Comparison of ENCODE assay signal across 27 mouse cellular contexts in genomic region chr13:23258546-23259048, GRCm38 (mm10). TPM values are rescaled to one million over a fixed set of nuclear protein-coding genes. Genes with fewer than 3 reads are reported as not detected.
A peak's percentile ranks its signal among the peaks of the same experiment; 100 is the strongest.
DNase-seq lines count a peak whose midpoint lies in the region; ATAC-seq and TF ChIP-seq lines count a peak whose summit lies in the region.
"Had no signal": no experiment of that assay in that cellular context is flagged by ENCODE, and none has a peak within 500 bp of the region (broad histone marks: within the 10 kb centered on the region; RNA-seq: fewer than 3 reads in every experiment).

No protein-coding gene starts in this region.

- H3K36me3 ChIP-seq in myocyte (ENCODE audit: control insufficient read depth, insufficient read depth): no peaks in the 10 kb centered on the region
- H3K36me3 ChIP-seq: embryonic facial prominence, embryonic 12.5 days; embryonic facial prominence, embryonic 15.5 days; hindbrain, embryonic 12.5 days; hindbrain, embryonic 15.5 days had no signal

- H3K27me3 ChIP-seq in myocyte (ENCODE audit: control insufficient read depth, insufficient read depth, insufficient read length): no peaks in the 10 kb centered on the region
- H3K27me3 ChIP-seq: embryonic facial prominence, embryonic 12.5 days; embryonic facial prominence, embryonic 15.5 days; hindbrain, embryonic 12.5 days; hindbrain, embryonic 15.5 days had no signal

- no peak overlapping the region for H3ac ChIP-seq in myocyte (ENCODE audit: control insufficient read depth, insufficient read length)

- peak; percentile 10 to 15 for DNase-seq in frontal cortex, postnatal 36 days (ENCODE audit: low spot score in 2 of 2)
- DNase-seq in frontal cortex, postnatal 25 days (ENCODE audit: low spot score in 2 of 2): no peak
- peak; percentile 21 for DNase-seq in right cerebral cortex, adult 18-20 months
- DNase-seq in right cerebral cortex, postnatal 10 days (ENCODE audit: low spot score in 2 of 2): no peak
- DNase-seq: adrenal gland, adult 8-10 months; adrenal gland, postnatal 25 days; cerebellum, adult 2 months; cerebellum, adult 9-11 months; cerebellum, postnatal 25 days; forebrain, postnatal 0 days; gastrocnemius, adult 2 months; gastrocnemius, postnatal 14 days; heart, adult 11 months had no signal

- ATAC-seq in activated CD4-positive, CD25-positive, alpha-beta regulatory T cell, adult 4 months: no peak
- ATAC-seq: CD4-positive, CD25-positive, alpha-beta regulatory T cell, adult 4 months; forebrain, embryonic 14.5 days; forebrain, postnatal 0 days had no signal

- no peaks in the 10 kb centered on the region for H3K79me2 ChIP-seq in myocyte (ENCODE audit: control insufficient read depth, insufficient read depth)

- TF ChIP-seq POLR2A in myocyte (IDR thresholded peaks at IDR 0.05; ENCODE audit: insufficient read length, low read depth): no peak

- no peak overlapping the region for H3K4me3 ChIP-seq in myocyte
- H3K4me3 ChIP-seq: embryonic facial prominence, embryonic 12.5 days; embryonic facial prominence, embryonic 15.5 days; gastrocnemius, adult 2 months; hindbrain, embryonic 12.5 days; hindbrain, embryonic 15.5 days had no signal

- H3K4me2 ChIP-seq in myocyte (ENCODE audit: low read depth): no peak overlapping the region
- H3K4me2 ChIP-seq: embryonic facial prominence, embryonic 12.5 days; embryonic facial prominence, embryonic 15.5 days; heart, embryonic 11.5 days; hindbrain, embryonic 12.5 days; hindbrain, embryonic 15.5 days had no signal

TF ChIP-seq in myocyte, 11 proteins besides CTCF, POLR2A, EP300 and RAD21:
- TF ChIP-seq REST (IDR thresholded peaks at IDR 0.05; ENCODE audit: insufficient read depth, insufficient read length) (no peak), CEBPB (IDR thresholded peaks at IDR 0.05; ENCODE audit: insufficient read depth, poor library complexity, severe bottlenecking) (no peak), TCF12 (IDR thresholded peaks at IDR 0.05; ENCODE audit: insufficient read depth, poor library complexity, severe bottlenecking) (peak; percentile 2), MYOD1 (IDR thresholded peaks at IDR 0.05; ENCODE audit: control insufficient read depth in 1 of 3, insufficient read length in 2 of 3, low read depth in 2 of 3) (peak in 2 of 3 experiments; percentile 33 to 81), E2F4 (IDR thresholded peaks at IDR 0.05; ENCODE audit: insufficient read depth) (no peak), SRF (IDR thresholded peaks at IDR 0.05; ENCODE audit: control insufficient read depth, insufficient read length, low read depth) (no peak), MAX (IDR thresholded peaks at IDR 0.05; ENCODE audit: low read depth) (no peak), TCF3 (IDR thresholded peaks at IDR 0.05; ENCODE audit: insufficient read length, low read depth) (peak; percentile 15), USF1 (IDR thresholded peaks at IDR 0.05; ENCODE audit: low read depth) (no peak), MYOG (IDR thresholded peaks at IDR 0.05; ENCODE audit: control insufficient read depth in 1 of 3, insufficient read depth in 1 of 3, insufficient read length in 2 of 3, low read depth in 2 of 3) (peak in 2 of 3 experiments; percentile 11 to 70), POLR2AphosphoS2 (IDR thresholded peaks at IDR 0.05; ENCODE audit: insufficient read length, low read depth) (no peak)

RNA-seq across cellular contexts. Expression of gene Vmn1r223, which starts 11.7 kb away (rescaled TPM):
- polyA plus RNA-seq in myocyte (2012; fragmentation: generic; extraction: Trizol): not detected
- polyA plus RNA-seq in activated CD4-positive, CD25-positive, alpha-beta regulatory T cell, adult 4 months (2017; shearing (Covaris generic)): not detected
- polyA plus RNA-seq: C2C12; CD4-positive, CD25-positive, alpha-beta regulatory T cell, adult 4 months; cerebellum, adult 2 months; embryonic facial prominence, embryonic 12.5 days; embryonic facial prominence, embryonic 15.5 days; forebrain, embryonic 11.5 days; forebrain, embryonic 14.5 days; forebrain, postnatal 0 days; heart, embryonic 11.5 days; heart, embryonic 14.5 days; heart, postnatal 0 days; hindbrain, embryonic 12.5 days; hindbrain, embryonic 15.5 days; intestine, embryonic 14.5 days had no signal

RNA-seq across cellular contexts. Expression of gene Vmn1r222, which starts 22.9 kb away (rescaled TPM):
- not detected for polyA plus RNA-seq in myocyte (2012; fragmentation: generic; extraction: Trizol)
- not detected for polyA plus RNA-seq in activated CD4-positive, CD25-positive, alpha-beta regulatory T cell, adult 4 months (2017; shearing (Covaris generic))
- polyA plus RNA-seq: C2C12; CD4-positive, CD25-positive, alpha-beta regulatory T cell, adult 4 months; cerebellum, adult 2 months; embryonic facial prominence, embryonic 12.5 days; embryonic facial prominence, embryonic 15.5 days; forebrain, embryonic 11.5 days; forebrain, embryonic 14.5 days; forebrain, postnatal 0 days; heart, embryonic 11.5 days; heart, embryonic 14.5 days; heart, postnatal 0 days; hindbrain, embryonic 12.5 days; hindbrain, embryonic 15.5 days; intestine, embryonic 14.5 days had no signal

RNA-seq across cellular contexts. Expression of gene Vmn1r221, which starts 44.7 kb away (rescaled TPM):
- polyA plus RNA-seq in myocyte (2012; fragmentation: generic; extraction: Trizol): not detected
- not detected for polyA plus RNA-seq in activated CD4-positive, CD25-positive, alpha-beta regulatory T cell, adult 4 months (2017; shearing (Covaris generic))
- polyA plus RNA-seq: C2C12; CD4-positive, CD25-positive, alpha-beta regulatory T cell, adult 4 months; cerebellum, adult 2 months; embryonic facial prominence, embryonic 12.5 days; embryonic facial prominence, embryonic 15.5 days; forebrain, embryonic 11.5 days; forebrain, embryonic 14.5 days; forebrain, postnatal 0 days; heart, embryonic 11.5 days; heart, embryonic 14.5 days; heart, postnatal 0 days; hindbrain, embryonic 12.5 days; hindbrain, embryonic 15.5 days; intestine, embryonic 14.5 days had no signal

Comparison
In these comparisons a context has a peak if more than half of its experiments do, and no peak if none do; other contexts are left out.
1. DNase-seq: peak in frontal cortex, postnatal 36 days (2 of 2) and right cerebral cortex, adult 18-20 months (single experiment); none in frontal cortex, postnatal 25 days (0 of 2) and right cerebral cortex, postnatal 10 days (0 of 2).